Mouse (Mus musculus): ENCODE data around the gene G6pc3.

G6pc3 gene

DNA sequence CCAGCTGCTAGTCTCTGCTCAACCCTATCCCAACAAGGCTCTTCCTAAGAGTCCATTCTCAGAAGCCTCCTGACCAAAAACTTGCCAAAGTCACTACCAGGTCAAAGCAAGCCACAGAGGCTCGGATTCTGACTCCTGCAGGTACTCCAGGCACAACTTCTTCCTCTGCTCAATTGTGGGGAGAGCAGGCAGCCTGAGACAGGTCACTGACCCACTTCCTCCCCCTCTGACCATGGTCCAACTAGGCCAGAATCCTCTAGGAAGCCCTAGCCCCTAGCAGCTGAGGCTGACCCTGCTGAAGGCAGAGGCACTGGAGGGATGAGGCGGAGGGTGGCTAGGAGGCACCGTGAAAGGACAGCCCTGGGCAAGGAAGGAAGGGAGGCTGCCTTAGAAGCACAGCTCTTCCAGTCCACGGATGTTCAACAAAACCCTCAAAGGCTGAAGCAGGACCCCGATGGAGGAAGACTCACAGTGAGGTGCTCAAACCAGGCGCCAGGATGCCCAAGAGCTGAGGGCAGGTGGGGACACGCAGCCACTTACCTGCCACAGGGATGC is 28.5 kb downstream of the G6pc3 start:
- in situ Hi-C loops (cut with MboI; ENCODE audit: low sequenced_read_pairs): no loop called here

DNA sequence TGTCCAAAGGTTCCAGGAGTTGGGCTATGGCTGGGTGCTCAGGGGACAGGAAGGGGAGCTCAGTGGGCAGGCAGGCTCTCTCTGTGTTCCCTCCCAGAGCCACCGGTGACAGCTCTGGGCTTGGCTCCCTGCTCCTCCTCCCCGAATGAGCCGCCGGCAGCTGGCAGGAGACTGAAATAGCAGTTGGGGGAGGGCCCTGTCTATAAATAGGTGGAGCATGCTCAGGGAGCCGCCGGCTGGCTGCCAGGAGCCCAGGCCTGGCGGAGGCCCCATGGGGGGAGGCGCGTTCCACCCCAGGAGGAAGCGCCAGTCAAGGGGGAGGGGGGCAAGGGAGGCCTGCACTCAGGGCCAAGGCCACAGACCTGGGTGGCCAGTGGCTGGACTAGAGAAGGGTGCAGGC is 29.4 kb downstream of the G6pc3 start:
- in situ Hi-C loops (cut with MboI; ENCODE audit: low sequenced_read_pairs): no loop called here

DNA sequence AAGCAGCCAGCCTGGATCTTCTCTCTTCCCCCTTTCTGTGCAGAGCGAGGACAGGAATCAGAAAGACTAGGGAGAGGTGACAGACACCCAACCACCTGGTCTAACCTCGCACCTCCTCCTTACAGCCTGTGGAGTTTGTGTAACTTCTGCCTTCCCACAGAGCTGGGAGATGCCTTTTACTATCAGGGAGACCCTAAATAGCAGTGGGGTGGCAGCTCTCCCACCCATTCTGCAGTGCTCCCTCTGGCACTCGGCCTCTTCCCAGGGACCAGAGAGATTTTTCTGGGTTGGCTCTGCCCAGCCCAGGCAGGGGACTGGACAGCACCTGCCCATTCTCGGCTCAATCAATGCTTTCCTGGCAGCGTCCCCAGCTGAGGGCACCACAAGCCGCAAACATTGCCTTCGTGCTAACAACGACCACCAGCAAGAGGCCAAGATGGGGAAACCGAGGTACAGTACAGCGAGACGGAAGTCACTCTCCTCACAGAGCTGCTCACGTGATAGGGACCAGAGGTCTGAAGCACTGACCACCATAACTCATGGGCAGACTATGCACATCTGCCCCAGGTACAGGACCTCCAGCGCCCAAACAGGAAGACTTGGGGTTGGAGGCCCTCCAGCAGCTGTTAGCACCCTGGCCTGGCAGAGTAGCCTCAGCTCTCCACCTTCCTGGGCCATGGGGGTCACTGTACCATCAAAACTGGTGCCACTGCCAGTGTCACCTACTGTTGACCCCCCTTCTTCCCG is 30.0 kb downstream of the G6pc3 start:
- in situ Hi-C loops (cut with MboI; ENCODE audit: low sequenced_read_pairs): no loop called here

DNA sequence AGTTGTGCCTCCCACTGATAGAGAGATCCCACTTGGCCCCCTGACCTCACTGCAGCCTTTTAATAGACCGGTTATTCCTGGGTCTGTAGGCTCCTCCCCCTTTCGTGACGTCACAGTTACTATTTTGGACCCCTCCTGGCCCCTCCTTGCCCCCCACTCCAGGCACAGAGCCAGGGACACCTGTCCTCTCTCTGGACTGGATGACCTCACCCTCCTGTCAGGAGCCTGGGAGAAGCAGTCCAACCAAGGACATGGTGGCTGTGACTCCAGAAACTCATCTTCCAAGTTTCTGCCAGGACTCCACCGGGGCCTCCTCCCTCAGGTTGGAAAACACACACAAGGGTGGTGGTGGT is 30.6 kb downstream of the G6pc3 start:
- in situ Hi-C loops (cut with MboI; ENCODE audit: low sequenced_read_pairs): no loop called here

DNA sequence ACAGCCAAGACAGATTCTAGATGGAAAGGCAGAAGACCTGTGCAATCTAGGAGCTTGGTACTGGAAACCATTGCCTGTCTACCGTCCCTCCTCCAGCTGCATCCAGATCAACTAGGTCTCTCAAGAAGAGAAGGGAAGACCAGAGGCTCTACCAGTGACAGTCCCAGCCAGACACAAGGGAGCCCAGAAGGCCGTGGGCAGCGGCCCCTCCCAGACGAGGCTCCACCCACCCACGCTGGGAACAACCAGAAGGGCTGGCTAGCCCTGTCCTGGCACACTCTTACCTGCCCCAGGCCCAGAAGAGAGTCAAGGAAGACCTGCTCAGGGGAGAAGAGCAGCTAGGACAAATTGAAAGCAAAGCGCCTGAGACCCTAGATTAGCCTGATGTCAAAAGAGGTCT is 31.0 kb downstream of the G6pc3 start:
- in situ Hi-C loops (cut with MboI; ENCODE audit: low sequenced_read_pairs): no loop called here

DNA sequence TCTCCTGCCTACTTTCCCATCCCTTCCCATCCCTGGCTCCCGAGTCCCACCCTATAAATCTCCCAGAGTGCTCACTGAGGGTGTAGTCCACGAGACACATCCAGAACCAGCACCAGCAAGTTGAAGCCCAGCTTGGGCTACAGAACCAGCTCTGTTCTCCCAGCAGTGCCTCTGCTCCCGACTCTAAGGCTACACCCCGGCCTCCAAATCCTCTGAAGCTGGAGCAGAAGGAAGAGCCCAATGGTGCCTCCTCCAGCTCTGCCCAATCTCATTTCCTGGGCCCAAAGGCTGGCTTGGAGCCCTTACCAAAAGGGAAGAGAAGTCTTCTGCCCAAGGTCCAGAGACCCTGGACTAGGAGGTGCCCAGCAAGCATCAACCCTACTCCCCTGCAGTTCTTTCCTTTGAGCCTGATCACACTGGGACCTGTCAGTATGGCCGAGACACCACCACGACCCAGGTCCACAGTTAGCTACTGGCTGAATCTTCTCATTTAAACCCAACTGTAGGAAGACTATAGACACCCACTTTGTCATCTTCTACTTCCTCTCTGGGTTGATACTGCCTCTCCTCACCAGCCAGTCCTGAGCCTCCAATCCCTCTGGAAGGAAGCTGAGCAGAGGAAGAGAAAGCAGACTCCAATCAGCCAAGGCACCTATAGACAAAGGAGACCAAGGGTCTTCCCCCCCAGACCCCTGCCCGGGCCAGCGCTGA is 32.0 kb downstream of the G6pc3 start:
- in situ Hi-C loops (cut with MboI; ENCODE audit: low sequenced_read_pairs): no loop called here

DNA sequence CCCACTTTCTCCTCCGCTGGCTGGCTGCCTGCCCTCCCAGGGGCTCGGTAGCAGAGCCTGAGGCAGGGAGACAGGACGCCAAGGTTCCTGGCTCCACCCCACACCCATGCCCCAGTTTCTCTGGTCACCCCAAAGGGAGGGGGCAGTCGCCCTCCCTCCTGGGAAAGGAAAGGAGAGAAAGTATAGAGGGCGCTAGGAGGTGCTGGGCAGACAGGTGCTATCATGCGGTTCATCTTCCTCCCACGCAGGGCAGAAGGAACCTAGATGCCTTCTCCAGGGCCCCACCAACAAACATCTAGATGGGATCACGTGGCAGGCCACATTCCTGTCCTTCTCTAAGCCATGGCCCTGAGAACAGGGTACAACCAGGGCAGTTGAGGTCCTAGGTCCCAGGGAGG is 32.5 kb downstream of the G6pc3 start:
- in situ Hi-C loops (cut with MboI; ENCODE audit: low sequenced_read_pairs): no loop called here

DNA sequence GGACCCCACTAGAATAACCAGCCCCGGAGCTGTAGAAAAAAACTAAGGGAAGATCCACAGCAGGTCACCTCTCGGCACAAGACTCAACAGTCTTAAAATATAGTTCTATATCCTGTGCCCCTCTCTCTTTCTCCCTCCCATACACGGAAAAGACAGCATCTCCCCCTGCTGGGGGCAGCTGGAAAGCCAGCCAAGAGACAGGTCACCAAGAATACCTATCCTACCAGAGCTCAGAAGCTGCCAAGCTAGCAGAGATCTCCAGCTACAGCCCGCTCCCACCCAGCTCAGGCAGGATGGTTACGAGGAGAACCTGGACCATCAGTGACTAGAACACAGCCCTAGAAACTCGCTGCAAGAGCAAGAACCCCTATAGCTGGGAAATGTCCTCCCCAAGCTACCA is 33.7 kb downstream of the G6pc3 start:
- in situ Hi-C loops (cut with MboI; ENCODE audit: low sequenced_read_pairs): no loop called here

DNA sequence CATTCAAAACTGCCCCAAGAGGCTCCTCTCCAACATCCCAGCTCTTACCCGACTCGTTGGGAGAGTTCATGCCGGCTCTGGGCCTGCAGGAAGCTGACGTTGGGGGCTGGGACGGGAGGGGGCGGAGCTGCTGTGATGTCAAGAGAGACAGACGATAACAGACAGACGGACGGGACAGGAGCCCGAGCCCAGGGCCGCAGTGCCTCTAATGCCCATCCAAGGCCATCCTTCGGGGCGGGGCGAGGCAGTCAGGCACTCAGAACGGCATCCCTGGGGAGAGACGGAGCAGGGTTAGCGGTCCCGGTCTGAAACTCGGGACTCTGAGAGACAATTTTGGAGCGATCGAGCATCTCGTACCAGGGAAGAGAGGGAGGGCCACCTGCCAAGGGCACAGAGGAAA is 35.3 kb downstream of the G6pc3 start:
- in situ Hi-C loops (cut with MboI; ENCODE audit: low sequenced_read_pairs): no loop called here

DNA sequence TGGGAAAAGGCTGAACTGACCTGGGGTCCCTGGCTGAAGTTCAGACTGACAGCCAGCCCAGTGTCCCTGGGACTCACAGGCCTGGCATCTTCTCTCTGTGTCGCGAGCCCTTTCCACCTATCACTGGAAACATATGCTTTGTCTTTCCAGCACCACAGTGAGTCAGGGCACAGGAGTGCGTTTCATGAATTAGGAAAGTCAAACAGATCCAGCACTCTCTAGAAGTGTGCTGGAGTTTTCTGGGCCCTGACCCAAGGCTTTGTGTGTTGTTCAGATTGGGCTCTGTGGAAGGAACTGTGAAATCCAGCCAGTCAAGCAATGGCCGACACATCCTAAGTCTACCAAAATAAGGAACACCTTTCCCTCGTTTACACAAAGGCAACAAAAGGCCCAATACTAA is 35.8 kb downstream of the G6pc3 start:
- in situ Hi-C loops (cut with MboI; ENCODE audit: low sequenced_read_pairs): no loop called here

DNA sequence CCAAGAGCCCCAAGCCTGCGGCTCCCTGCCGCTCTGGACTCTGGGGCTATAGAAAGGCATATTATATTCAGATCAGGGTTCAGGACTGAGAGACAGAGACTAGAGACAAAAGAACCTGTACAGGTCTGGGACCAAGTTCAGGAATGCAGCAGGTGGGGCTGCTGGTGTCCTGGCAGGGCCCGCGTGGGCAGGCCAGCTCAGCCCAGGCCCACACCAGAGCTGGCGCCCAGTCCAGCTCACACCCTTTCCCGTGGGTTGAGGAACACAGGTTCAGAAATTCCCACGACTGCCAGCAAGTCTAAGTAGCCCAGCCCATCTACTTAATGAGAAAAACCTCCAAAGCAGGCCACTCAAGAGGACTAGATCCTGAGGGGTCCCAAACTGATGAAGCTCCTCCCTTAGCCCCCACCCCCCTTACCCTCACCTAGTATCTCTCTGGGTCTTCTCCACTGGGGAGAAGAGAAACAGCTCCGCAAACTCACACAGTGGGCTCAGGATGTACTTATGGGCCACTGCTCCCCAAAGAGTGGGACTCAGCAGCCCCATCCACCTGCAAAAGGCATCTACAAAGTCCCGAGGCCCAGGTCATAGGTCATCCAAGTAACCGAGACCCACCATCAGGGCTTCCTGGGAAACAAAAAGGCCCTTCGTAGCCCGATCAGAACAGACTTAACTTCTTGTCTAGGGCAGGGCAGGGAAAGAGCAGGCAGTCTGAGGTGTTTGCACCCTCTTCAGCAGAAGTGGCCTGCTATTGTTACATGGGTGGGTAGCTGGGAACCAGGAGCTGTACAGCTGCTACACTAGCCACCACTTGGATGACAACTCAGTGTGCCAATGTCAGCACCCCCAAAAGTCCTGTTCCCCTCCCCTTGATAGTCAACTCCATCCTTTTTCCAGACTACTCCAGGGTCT is 36.9 kb downstream of the G6pc3 start:
- in situ Hi-C loops (cut with MboI; ENCODE audit: low sequenced_read_pairs): no loop called here

DNA sequence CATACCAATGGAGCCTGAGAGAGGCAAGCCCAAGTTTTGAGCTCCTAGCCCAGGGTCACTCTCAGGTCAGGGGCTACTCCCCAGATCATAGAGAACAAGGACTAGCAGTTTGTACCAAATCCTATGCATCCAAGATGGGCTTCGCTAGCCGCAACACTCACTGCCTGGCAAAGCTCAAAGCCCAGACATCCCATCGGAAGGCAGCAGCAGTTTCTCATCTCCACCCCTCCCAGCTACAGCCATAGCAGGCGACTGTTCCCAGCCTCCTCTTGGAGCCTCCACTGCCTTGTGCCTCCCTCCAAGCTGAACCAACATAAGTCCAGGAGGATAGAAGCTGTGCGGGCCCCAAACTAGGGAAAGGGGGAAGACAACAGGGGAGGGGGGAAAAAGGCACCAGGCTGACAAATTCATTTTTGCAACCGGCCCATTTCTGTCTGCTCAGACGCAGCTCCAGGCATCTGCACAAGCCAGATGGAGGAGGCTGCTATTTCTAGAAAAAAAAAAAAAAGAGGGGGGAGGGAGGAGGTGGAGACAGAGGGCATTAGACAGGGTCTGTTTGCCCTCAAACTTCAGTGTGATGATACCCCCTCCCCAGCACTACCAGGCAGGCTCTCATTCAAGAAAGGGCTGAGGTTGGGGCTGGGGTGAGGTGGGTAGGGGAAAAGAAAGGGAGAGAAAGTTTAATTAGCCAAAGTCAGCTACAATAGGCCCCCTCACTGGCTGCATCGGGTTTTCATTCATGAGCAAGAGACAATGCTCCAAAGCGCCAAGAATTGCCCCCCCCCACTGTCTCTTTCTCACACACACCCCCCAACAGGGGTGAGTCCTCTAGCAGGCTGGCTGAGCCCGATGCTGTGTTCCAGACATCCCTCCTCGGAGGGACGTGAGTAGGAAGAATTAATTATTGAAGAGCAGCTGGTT is 38.1 kb downstream of the G6pc3 start:
- in situ Hi-C loops (cut with MboI; ENCODE audit: low sequenced_read_pairs): no loop called here

DNA sequence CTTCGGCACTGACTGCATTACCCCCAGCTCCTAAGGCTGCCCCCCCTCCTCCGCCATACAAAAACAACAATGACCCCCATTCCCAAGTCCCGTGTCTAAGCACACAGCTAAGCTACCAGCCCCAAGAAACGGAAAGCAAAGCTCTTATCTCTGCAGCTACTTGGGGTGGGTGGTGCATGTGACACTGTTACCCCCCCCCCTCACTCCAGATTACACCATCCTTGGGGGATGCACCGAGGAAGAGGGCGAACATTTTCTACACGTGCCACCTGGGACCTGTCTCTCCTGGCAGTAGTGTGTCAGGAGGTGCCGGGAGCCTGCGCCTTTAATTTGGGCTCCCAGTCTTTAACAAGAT is 38.7 kb downstream of the G6pc3 start:
- in situ Hi-C loops (cut with MboI; ENCODE audit: low sequenced_read_pairs): no loop called here

DNA sequence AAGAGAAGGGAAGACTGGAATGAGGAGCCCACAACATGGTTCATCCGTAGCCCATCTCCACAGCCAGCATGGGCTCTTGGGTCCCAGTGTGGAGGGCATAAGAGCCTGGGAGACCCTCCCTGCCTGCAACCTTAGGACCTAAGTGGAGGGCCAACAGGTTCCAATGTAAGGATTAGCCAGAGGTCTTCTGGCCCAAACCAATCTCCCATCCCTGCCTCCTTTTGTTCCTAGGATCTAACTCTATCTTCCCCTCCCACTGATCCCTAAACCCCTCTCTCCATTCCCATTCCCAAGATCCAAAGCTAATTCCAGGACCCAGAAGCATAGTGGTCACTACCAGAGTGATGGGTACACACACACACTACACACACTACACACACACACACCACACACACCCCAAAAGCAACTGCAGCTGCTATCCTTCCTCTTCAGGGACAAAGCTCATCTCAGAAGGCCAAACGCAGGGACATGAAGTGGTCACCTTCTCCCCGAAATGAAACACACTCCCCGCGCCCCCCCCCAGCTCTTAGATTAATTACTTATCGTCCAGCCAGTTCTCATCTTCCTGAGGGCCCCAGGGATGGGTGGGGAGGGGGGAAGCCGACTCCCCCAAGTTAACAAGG is 39.3 kb downstream of the G6pc3 start:
- in situ Hi-C loops (cut with MboI; ENCODE audit: low sequenced_read_pairs): no loop called here

DNA sequence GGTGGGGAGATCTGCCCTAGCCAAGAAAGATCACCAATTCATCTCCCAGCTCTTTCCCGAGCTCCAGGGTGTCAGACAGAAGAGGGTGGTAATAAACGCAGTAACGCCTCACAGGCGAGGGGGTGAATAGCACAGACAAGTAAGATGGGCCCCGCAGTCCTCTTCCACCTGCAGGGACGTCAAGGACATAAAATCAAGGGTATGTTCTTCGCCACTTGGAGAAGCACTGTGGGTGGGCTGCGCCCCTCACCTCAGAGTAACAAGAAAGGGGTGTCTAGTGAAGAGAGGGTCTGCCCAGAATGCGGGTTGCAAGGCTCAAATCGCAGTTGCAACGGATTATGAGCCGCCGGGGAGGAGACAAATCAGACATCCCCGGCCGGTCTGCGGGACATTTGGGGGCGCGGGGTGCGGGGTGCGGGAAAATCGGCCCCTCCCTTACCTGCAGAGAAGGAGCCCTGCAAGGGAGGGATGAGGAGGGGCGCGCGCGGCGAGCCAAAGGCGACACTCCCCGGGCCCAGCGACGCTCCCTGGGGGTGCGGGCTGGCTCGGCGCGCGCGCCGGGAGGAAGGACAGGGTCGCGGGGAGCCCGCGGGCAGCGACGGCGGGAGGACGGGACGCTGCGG is 40.0 kb downstream of the G6pc3 start:
- in situ Hi-C loops (cut with MboI; ENCODE audit: low sequenced_read_pairs): no loop called here

DNA sequence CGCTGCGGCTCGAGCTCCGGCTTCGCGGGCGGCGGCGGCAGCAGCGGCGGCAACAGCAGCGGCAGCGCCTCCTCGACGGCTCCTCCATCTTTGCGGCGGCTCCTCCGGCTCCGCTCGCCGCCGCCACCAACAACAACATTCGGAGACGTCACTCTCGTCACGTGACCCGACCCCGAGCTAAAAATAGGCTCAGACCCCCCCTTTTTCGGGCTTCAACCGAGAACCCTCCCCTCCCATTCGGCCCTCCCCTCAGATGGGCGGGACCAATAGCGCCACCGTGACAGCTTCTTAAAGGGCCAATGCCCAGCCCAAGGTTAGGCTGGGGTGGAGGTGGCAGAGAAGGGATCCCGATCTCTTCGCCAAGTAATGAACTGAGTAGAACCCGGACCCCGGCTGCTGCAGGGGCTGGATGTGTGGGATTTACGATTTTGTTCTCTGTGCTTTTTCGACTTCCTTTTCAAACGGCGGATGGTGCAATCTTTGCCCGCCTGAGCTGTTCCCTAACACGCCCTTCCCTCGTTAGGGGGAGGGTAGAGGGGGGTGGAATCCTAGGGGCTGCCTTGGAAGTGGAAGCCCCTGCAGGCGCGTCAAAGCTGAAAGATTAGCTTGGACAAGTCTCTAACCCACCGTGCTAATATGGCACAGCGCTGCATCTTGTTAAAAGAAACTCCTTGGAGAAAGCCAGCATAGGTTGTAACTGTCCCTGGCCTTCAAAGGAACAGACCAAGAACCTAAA is 40.8 kb downstream of the G6pc3 start, which contains the start of gene Hdac5:
Hdac5 (minus strand) TSS at position 161 of the 736 bp plus-strand sequence.
- in situ Hi-C loops (cut with MboI; ENCODE audit: low sequenced_read_pairs): no loop called here

DNA sequence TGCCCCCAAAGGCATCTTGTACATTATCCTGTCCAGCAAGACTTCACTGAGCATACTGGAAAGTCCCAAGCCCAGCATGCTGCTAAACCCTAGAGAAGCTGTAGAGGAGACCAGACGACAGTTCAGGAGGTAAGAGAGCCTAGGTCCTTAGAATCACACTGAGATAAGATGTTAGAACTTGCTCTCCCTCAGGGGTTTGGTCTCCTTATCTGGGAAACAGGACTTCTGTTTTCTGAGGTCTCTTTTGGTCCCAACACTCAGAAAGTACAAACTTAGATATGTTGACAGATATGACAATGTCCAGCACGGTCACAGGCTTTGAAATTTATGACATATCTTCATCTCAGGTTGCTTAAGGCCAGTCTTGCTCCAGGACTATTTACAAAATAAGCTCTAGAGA is 46.6 kb downstream of the G6pc3 start:
- in situ Hi-C loops (cut with MboI; ENCODE audit: low sequenced_read_pairs): no loop called here

DNA sequence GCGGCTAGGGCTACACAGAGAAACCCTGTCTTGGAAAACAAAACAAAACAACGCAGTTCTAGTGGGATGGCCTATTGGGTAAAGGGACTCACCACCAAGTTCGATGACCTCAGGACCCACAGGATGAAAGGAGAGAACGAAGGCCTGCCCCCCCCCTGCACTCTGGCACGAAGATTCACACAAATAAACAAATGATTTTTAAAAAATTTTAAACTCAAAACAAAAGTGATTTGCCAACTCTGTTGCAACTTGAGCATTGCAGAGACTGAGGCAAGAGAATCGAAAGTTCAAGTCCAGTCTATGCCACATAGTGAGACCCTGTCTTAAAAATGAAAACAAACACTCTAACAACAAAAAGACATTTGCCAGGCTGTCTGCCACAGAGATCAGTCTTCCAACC is 51.2 kb downstream of the G6pc3 start:
- in situ Hi-C loops (cut with MboI; ENCODE audit: low sequenced_read_pairs): no loop called here

DNA sequence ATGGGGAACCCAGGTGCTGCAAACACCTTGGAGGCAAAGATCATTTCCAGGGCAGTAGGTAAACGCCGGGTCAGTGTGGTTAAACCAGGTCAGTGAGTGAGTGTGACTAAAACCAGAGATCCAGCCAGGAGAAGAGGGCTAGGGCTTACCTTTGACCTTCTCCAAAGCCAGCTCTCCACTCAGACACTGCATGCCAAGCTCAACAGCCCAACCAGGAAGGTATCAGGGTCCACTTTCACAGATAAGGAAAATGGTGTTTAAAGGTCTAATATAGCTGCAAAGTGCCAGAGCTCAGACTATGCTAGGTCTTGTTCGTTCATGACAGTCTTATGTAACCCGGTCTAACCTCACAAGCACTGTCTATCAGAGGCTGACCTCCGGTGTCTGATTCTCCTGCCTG is 51.8 kb downstream of the G6pc3 start:
- in situ Hi-C loops (cut with MboI; ENCODE audit: low sequenced_read_pairs): no loop called here

Measured in CH12F3 (cell line).